Mouse (Mus musculus) testis, postnatal 14 days (tissue): ENCODE measurements around the gene Galnt6.

Experiments used
- DNase-seq: peaks from one replicate; pipeline ENCODE4 v3.0.0; 2021; ENCODE audit warnings: low spot score

Gene Galnt6

DNA sequence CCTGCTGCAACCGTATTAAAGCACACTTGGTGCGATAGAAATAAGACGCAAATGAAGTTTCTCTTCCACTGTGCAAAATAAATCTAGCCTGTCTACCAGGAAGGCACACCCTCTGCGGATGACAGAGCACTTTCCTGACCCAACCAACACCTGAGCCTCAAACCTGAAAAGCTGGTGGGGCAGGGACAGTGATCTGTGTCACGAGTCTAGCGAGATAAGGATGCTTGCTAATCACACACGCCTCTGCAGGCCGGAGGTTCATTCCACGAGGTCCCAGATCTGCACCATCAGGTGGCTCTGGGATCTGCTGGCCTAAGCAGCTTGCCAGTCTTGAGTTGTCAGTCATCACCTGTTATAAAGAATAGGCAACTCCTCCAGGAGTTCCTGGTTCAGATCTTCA is 77.6 kb downstream of the Galnt6 start:
- DNase-seq = no peak

DNA sequence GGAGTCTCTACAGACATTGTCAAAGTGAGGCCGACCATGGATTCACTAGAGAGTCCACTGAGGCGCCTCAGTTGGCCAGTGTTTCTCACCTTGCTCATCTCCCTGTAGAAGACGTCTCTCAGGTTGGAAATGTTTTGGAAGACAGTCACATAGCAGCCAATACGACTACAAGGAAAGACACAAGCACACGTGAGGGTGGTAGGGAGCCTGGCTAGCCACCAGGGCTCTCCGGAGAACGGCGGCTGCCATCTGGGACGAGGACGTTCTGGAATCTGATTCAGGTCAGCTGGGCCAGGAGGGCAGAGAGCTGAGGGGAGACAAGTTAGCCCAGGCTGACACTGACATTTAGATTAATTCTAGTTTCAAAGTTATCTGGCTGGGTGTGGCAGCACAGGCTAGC is 79.1 kb downstream of the Galnt6 start:
- no peak for DNase-seq

DNA sequence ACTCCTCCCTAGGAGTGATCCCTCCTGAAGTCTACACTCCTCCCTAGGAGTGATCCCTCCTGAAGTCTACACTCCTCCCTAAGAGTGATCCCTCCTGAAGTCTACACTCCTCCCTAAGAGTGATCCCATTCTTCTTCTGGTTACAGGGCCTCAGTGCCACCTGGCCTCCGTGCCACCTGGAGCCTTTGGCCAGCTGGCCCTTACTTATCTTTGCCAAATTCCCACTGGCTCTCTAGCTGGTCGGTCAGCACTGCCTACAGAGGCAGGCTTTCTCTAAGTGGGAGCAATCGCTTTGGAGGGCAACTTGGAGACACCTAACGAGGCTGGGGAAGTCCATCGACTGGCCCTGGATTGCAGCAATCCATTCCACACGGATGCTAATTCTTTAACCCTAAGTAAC is 83.0 kb downstream of the Galnt6 start:
- DNase-seq = no peak

DNA sequence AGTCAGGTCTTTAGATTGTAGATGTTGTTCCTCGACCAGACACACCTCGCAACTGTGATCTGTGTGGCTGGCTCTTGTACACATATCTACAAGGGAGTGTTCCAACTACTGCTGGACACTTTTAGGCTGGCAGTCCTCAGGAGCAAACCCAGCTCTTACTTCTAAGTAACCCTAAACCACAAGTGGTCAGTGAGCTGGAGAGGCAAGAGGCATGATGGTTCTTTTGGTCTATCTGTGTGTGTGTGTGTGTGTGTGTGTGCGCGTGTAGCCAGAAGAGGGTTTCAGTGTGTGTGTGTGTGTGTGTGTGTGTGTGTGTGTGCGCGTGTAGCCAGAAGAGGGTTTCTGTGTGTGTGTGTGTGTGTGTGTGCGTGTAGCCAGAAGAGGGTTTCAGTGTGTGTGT is 86.7 kb downstream of the Galnt6 start:
- DNase-seq = no peak
